Mouse (Mus musculus) granulocyte monocyte progenitor cell, adult 5-6 weeks (primary cell): ENCODE results near the gene Ace. TPM values are rescaled to one million over a fixed set of nuclear protein-coding genes. Genes with fewer than 3 reads are reported as not detected.
"Not testable (repeated sequence)": the region's sequence is repeated elsewhere in the genome, so short reads cannot be mapped to it uniquely, and the experiment has no call there.

ENCODE experiments used
- ATAC-seq: replicated peaks from 2 replicates; pipeline ENCODE4 v1.8.0; 2016; ENCODE audit warnings: mild to moderate bottlenecking, moderate TSS enrichment, inconsistent platforms; ENCODE audit not compliant: poor library complexity, severe bottlenecking
- total RNA-seq, 2 experiments: library from RNA; stranded (forward) in 1 of 2; stranded (reverse) in 1 of 2; fragments of 200-712, 200-1000 nt in 1 of 2; fragments of >200 nt in 1 of 2; fragmentation: Nextera tagmentation in 1 of 2; gene quantifications; 2 replicates each; pipeline ENCODE4 v1.2.3; 2014 to 2017

Ace gene
- total RNA-seq, 2 experiments from 2014 or later: not detected

DNA sequence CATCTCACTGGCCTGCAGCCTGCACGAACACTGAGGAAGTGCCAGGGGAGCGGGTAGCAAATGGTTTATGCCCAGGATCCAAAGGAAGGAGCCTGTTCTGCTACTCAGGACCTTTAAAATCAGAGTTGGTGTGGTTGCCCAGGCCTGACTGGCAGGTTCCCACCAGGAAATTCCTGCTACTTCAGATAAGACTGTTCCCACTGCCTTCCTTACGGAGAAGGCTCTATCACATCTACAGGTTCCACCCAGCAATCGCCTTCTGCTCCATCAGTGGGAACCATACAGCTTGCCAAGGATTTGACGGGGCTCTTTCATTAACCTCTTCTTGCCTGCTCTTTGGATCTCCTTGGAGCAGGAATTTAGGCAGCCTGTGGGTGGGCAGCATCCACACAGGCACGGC lies 19.7 kb downstream of the Ace start:
- no peak for ATAC-seq

DNA sequence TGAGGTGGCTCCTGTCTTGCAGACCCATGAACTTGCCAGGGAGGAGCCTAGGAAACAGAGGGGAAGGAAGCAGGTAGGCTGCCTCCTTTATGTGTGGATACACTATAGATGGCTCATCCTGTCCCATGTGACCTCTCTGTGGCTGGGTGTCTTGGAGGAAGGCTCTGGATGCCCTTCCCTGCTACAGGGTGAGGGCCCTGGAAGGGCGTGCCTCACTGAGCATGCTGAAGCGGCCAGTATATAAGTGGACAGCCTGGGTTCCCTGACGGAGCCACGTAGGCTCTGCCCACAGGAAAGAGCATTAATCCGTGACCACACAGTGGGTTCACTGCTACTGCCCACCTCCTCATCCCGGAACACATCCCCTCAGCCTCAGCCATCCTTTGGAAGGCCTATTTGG lies 21.7 kb downstream of the Ace start:
- no peak for ATAC-seq

DNA sequence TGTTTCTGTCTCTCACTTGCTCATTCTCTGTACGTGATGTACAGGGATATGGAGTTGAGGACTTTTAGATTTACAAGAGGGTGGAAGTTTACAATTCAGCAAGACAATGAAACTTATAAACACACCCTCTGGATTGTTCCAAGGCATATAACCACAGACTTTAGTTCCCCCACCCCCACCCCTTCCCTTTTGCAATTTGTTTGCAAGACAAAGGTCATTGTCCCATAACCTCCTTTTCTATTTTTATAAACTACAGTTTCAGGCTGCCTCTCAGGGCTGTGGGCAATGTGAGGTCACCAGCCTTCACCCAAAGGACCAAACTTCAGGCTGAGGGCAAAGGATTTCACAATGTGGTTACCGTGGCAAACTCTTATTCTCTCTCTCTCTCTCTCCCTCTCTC lies 22.5 kb downstream of the Ace start:
- peak; percentile 90 for ATAC-seq

DNA sequence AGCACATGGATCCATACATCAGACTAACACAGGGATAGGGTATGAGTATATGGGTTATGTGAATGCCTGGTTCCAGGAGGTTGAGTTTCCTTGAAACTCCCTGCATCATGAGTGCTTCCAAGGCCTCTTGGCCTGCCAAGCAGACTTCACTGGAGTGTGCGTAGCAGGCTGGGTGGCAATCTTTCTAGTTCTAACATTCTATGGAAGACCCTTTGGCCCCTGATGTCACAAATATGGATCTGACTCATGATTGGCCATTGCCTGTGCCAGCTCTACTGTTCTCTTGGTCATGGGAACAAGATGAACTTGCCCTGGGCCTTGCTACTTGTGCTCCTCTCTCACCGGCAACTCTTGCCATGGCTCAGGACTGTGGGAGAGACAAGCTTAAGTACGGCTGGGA lies 26.6 kb downstream of the Ace start, which contains the start of gene Ace3:
Gene Ace3, plus strand, starts transcription at position 301 of the 400 bp plus-strand sequence.
- ATAC-seq: no peak

DNA sequence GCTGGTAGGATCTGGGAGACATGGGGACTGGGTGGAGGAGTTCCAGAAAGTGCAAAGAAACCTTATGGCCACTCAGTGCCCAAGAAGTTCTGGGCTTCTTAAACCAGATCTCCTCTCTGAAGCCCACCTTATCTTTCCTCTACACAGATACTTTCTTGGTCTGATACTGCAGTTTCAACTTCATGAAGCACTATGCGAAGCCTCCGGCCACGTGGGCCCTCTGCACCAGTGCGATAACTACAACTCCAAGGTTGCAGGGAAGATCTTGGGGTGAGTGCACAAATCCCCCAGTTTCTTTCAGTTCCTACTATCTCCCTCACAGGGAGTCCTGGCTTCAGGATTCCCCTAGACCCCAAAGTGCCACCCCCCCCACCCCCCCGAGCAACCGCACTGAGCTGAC lies 32.3 kb downstream of the Ace start:
- ATAC-seq: no peak

DNA sequence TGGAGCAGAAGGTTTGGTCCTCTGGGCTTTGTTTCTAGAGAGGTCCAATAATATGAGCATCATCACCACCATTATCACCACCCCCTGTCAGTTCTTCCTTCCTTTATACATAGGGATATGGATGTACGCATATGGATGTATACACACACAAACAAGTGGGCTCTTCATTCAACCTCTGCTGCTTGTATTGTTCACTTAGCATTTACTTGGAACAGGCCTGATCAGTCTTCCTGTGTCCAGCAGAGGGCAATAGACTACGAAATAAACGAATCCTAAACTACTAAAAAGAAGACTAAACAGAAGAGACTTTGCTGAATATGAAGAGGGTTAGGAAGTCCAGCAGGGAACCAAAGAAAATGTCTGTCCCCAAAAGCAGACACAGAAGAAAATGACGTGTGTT lies 34.0 kb downstream of the Ace start:
- no peak; the same call in 1 of the 2 replicates for ATAC-seq

DNA sequence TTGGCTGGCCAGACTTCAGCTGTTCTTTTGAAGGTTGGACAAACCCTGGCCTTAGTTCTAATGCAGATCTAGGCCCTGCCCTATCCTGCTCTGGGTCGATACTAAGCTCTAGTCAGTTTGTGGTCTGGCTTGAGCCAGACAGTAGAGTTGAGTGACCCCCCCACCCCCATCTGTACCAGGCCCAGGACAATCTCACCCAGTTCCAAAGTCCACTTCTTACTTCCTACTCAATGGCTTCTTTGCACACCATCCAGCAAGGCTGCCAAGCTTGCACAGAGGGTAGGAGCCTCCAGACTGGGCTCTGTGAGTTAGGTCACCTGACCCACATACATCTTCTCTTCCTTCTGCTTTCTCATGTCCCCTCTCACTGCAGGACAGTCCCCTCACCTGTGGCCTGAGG lies 36.8 kb downstream of the Ace start:
- no peak for ATAC-seq

DNA sequence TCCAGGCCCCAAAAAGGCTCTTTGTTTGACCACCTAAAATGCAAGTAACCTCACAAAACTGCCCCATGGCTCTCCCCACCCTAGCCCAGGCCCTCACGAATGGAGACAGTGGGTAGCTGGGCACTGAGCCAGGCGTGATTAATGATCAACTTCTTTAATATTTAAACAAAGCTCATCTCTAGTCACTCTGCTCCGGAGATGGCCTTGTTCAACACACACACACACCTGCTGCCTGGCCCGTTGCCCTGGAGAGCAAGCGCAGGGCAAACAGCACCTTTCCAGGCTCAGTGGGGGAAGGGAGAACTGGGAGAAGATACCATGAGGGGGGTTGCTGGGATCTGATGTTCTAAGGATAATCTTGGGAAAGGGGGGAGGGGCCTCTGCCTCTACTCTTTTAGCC lies 38.2 kb downstream of the Ace start:
- no peak for ATAC-seq

DNA sequence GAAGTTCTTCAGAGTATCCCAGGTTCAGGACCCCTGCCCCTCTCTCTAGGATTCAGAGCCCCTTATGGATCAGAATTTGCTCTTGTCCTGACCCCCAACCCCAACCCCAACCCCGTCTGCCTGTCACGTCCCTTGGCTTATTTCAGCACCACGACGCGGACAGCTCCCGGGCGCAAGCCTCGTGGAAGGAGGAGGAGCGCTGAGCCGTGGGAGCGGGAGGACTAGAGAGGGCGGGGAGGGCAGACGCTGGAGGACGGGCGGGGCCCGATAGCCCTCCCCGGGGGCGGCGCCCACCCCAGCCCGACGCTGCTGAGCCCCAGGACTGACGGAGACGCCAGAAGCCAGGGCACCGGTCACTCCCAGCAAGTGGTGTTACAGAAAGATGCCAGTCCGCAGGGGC lies 40.1 kb downstream of the Ace start, which contains the start of gene Kcnh6:
Gene Kcnh6, plus strand, starts transcription at position 304 of the 400 bp plus-strand sequence.
- peak; percentile 96 for ATAC-seq

DNA sequence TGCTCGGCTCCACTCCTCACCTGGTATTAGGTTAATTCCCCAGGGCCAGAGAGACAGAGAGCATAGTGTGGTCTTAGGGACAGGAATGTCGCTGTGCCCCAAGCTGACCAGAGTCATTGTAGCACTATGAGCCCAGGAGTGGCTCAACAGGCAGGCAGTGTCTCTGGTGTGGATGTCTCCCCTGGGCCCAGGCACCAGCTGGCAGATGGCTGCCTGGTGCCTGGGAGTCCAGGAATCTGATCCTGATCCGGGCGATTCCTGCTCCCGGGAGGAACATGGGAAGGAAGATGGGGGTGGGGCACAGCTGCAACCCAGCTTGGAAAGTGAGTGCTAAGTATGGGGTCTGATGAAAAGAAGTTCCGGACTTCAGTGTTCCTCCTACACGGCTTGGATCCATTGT lies 45.0 kb downstream of the Ace start:
- ATAC-seq: no peak

DNA sequence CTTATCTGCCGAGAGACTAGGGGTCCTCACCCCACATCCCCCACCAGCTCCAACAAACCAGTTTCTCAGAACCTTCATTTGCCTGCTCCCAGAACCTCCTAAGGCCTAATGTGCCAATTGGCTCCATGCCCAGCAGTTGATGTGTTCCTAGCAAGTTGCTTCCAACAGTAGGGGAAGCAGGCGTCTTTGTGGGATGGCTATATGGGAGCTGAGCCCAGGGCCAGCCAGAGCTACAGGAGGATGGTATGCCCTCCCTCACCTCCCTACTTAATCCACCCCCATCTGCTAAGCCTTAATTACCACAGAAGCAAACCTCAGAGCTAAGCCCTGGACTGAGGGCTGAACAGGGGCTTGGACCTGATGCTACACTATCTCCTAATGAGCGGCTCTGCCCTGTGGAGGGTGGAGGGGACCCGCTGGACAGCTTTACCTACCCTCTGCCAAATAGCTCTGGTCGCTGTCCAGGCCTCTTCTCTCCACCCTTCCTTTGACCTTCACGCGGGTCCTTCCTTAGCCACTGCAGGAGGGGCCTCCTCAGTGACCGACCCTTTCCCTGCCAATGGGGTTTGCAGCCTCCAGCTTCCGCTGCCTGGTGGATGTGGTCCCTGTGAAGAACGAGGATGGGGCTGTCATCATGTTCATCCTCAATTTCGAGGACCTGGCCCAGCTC lies 45.9 kb downstream of the Ace start:
- no peak for ATAC-seq

DNA sequence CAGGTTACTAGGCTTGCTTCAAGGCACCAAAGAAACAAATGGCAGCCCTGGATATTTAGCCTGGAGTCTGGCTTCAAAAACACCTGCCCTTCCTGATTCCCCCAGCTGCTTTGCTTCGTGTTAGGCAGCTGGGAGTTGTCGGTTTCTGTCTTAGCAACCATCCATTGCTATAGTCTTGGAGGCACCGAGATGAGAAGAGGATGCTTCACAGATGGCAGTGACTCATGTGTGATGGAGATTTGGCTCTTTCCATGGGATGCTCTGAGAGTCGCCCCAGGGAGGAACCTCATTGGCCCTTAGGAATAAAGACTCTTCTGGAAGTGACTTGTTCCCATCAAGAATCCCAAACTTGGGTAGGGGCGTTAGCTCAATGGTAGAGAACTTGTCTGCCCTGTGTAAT lies 48.7 kb downstream of the Ace start:
- no peak for ATAC-seq

DNA sequence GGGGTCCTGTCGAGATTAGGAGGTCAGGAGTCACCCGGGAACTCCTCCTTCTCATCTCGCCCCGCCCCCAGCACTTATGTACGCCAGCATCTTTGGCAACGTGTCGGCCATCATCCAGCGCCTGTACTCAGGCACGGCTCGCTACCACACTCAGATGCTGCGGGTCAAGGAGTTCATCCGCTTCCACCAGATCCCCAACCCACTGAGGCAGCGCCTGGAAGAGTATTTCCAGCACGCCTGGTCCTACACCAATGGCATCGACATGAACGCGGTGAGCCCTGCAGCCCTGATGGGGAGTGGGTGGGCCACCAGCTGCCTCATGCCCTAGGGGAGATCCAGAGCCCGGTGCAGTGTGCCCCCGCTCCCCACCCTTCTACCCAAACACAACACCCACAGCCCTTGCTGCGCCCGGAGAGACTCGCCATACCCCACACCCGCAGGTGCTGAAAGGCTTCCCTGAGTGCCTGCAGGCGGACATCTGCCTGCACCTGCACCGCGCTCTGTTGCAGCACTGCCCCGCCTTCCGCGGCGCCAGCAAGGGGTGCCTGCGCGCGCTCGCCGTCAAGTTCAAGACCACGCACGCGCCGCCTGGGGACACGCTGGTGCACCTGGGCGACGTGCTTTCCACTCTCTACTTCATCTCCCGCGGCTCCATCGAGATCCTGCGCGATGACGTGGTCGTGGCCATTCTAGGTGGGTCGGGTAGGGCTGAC lies 52.5 kb downstream of the Ace start:
- ATAC-seq: peak; percentile 29; the same call in 1 of the 2 replicates

DNA sequence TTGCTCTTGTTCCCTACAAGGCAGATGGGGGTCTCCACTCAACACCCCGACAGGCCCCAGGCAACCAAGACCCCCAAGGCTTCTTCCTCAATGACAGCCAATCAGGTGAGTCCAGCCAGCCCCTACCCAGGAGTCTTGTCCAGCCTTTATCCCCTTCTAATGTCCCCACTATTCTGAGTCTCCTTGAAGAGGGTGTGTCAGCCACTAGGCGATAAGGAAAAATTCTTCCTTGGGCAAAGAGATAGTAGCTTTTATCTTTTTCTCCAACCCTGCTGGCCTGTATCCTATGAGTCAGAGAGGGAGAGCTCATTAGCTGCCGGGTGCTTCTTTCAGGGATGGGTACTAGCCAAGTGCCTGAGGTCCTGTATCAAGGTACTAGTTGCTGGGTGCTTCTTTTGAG lies 58.0 kb downstream of the Ace start:
- ATAC-seq: no peak

DNA sequence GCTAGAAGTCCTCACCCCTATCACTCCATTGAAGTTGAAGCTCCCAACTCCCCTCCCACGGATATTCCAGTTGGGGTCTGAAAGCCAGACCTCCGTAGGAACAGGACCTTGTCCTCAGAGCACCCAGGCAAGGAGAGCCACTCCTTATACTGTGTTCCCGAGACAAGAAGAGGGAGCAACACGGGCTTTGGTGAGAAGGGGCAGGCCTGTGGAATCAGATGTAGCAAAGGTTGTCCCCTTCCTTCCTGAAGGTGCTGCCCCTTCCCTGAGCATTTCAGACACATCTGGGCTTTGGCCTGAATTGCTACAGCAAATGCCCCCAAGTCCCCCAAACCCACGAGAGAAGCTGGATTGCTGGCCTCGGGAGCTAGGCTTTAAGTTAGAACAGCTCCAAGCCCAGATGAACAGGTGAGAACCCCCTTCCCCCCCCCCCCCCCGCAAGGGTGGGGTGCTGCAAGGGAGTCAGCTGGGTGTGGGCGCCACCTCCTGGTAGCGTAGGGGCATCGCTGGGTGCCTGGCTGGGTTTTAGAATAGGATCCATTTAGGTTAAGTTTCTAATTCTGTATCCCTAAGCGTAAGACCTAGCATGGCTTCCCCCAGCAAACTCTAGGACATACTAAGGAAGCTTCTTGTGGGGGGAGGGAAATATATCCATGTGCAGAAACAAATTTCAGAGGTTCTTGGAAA lies 58.9 kb downstream of the Ace start:
- peak; percentile 79 for ATAC-seq

DNA sequence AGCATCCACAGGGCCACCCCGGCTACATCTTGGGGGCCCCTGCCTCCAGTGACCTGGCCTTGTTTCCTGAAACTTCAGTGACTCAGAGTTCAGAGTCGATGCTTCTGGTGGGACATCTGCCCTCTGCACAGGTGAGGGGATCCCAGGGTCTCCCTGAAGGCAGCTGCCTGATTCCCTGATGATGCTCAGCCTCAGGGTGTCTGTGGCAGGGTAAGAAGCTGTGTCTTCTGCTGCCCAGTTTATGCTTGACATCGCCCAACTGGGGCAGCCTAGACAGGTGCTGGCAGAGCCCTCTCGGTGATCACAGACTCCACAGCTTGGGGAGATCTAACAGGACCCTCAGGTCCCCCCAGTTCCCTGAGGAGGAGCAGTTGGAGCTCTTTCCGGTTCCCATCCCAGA lies 59.9 kb downstream of the Ace start:
- peak; percentile 21; the same call in 1 of the 2 replicates for ATAC-seq

DNA sequence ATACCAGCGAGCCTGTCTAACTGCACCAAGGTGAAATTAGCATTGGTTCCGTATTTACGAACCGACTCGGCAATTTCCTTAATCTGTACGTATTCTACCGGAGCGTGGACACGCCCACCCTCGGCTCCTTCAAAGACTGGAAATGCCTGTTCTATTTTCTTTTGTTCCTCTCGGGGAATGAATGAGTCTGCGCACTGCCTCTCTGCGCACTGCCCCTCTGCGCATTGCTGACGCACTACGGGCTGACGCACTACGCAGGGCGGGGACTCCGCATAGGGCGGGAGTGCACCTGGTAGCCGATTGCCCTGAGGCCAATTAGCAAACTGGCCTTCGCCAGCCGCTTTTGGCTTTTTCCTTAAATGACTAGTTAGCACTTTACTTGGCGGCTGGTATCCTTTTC lies 64.3 kb downstream of the Ace start:
- ATAC-seq: not testable (repeated sequence)

DNA sequence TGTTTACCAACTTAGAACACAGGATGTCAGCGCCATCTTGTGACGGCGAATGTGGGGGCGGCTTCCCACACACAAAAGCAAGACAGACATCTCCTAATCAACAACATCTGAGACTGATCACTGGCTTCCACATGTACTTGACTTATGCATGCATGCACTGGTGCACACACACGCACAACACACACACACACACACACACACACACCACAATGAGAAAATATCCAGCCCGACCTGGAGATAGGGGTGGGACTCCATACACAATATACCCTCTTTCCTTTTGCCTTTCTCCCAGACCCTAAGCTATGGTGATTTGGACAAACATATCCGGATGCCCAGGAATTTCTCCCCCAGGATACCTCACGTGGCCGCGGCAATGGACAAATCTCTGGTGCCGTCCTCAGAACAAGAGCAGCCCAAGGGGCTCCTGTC lies 65.8 kb downstream of the Ace start:
- ATAC-seq: peak; percentile 28; the same call in 1 of the 2 replicates

DNA sequence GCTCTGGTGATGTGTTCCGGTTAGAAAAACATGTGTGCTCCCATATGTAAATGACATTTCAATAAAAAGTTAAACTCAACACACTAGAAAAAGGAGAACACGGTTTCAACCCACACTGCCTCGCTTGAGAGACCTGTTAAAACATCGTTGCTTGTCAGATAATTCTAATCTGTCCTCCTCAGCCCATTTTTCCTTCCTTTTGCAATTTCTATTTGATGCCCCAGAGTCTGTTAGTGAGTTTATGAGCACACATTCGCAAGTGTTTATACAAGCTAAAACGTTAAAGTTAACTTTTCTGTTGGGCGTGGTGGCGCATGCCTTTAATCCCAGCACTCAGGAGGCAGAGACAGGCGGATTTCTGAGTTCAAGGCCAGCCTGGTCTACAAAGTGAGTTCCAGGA lies 67.2 kb downstream of the Ace start:
- no peak for ATAC-seq

DNA sequence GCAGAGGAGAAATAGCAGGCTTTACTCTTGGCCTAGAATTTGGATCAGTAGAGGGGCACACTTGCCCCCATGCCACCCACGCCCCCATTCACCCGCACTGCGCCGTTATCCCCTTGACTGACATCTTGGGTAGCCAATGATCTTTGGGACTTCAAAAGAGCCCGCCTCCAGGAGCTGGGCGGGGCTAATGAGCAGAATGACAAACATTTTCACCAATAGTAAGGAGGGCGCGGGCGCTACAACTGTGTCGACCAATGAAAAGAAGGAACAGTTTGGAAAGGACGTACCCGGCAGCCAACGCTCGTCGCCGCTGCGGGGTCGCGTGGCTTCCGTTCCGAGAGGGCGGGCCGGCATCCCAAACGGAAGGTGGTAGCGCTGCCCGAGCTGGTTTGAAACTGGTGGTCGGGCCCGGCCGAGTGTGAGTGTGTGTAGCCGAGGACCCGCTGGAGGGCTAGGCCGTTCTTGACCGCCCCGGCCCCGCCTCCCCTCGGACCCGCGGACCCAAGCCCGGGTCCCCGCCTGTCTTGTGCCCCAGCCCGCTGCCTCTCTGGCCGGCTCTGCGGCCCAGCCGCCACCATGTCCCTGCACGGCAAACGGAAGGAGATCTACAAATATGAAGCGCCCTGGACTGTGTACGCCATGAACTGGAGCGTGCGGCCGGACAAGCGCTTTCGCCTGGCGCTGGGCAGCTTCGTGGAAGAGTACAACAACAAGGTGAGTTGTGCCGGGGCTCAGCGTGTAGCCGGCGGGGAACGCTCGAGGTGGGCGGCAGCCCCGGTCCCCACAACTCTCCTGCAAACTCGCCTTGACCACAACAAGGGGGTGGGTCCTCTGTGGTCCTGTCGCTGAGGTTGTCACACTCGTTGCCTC lies 69.0 kb downstream of the Ace start, which contains the start of gene Dcaf7:
Gene Dcaf7, plus strand, starts transcription at position 325 of the 870 bp plus-strand sequence.
- peak; percentile 92 for ATAC-seq
